Mouse (Mus musculus) MEL (cell line): ENCODE data around the gene Ppm1f. TPM values are rescaled to one million over a fixed set of nuclear protein-coding genes. Genes with fewer than 3 reads are reported as not detected.
"Not testable (repeated sequence)": the region's sequence is repeated elsewhere in the genome, so short reads cannot be mapped to it uniquely, and the experiment has no call there.

ENCODE experiments used
- DNase-seq: peaks from one replicate; pipeline ENCODE4 v3.0.0; 2011; ENCODE audit warnings: low read depth, low spot score
- H3K27ac ChIP-seq: 2 replicates; pipeline ENCODE4 v1.5.1; 2012; ENCODE audit warnings: low read depth, mild to moderate bottlenecking, control low read depth, low read length, moderate library complexity; ENCODE audit not compliant: control insufficient read depth
- H3K27me3 ChIP-seq, 2 experiments: fragments of 150-350 bp in 1 of 2; sonication (generic) in 1 of 2; 2 replicates each; pipeline ENCODE4 v1.6.1; 2012; ENCODE audit warnings: low read length in 2 of 2, mild to moderate bottlenecking in 2 of 2, improper control_type of control experiment in 1 of 2, moderate library complexity in 1 of 2; ENCODE audit not compliant: insufficient read depth in 2 of 2, control insufficient read depth in 1 of 2
- H3K36me3 ChIP-seq, 2 experiments: 2 replicates each; pipeline ENCODE4 v1.6.1; 2012 to 2014; ENCODE audit warnings: low read length in 2 of 2, improper control_type of control experiment in 1 of 2, inconsistent platforms in 1 of 2, mild to moderate bottlenecking in 1 of 2; ENCODE audit not compliant: insufficient read depth in 2 of 2, control insufficient read depth in 1 of 2
- H3K4me1 ChIP-seq, 2 experiments: fragments of 150-350 bp in 1 of 2; sonication (generic) in 1 of 2; 2 replicates each; pipeline ENCODE4 v1.6.1; 2012; ENCODE audit warnings: low read length in 2 of 2, improper control_type of control experiment in 1 of 2, mild to moderate bottlenecking in 1 of 2; ENCODE audit not compliant: insufficient read depth in 2 of 2, control insufficient read depth in 1 of 2
- H3K4me3 ChIP-seq, 2 experiments: fragments of 150-350 bp in 1 of 2; sonication (generic) in 1 of 2; 2 replicates each; pipeline ENCODE4 v1.5.1; 2012; ENCODE audit warnings: low read depth in 2 of 2, low read length in 2 of 2, mild to moderate bottlenecking in 2 of 2, moderate library complexity in 2 of 2, control low read depth in 1 of 2, improper control_type of control experiment in 1 of 2; ENCODE audit not compliant: control insufficient read depth in 1 of 2, insufficient read depth in 1 of 2
- H3K79me2 ChIP-seq: 2 replicates; pipeline ENCODE4 v1.6.1; 2012; ENCODE audit warnings: mild to moderate bottlenecking, low read length, moderate library complexity; ENCODE audit not compliant: control insufficient read depth, poor library complexity, insufficient read depth
- H3K9ac ChIP-seq: 2 replicates; pipeline ENCODE4 v1.6.1; 2012; ENCODE audit warnings: low read depth, mild to moderate bottlenecking, control low read depth, low read length, moderate library complexity; ENCODE audit not compliant: control insufficient read depth, poor library complexity, severe bottlenecking
- H3K9me3 ChIP-seq: fragments of 150-350 bp; sonication (generic); replicated peaks from 2 replicates; pipeline ENCODE4 v1.6.1; 2012; ENCODE audit warnings: mild to moderate bottlenecking, low read length, improper control_type of control experiment, moderate library complexity; ENCODE audit not compliant: insufficient read depth
- CHD1 ChIP-seq: IDR thresholded peaks from 2 replicates; pipeline ENCODE4 v1.6.1; 2012; ENCODE audit warnings: low read depth, mild to moderate bottlenecking, inconsistent platforms, low read length, improper control_type of control experiment
- CTCF ChIP-seq, 3 experiments: IDR thresholded peaks in 2 of 3; conservative IDR thresholded peaks in 1 of 3; 2 replicates each; pipeline ENCODE4 v1.5.1; 2011 to 2012; ENCODE audit warnings: low read length in 3 of 3, low read depth in 2 of 3, mild to moderate bottlenecking in 2 of 3, improper control_type of control experiment in 1 of 3, inconsistent platforms in 1 of 3, mixed read lengths in 1 of 3, moderate library complexity in 1 of 3; ENCODE audit not compliant: control insufficient read depth in 1 of 3, insufficient read depth in 1 of 3, poor library complexity in 1 of 3, severe bottlenecking in 1 of 3
- ETS1 ChIP-seq: IDR thresholded peaks from 2 replicates; pipeline ENCODE4 v1.6.1; 2012; ENCODE audit warnings: low read depth, mild to moderate bottlenecking, inconsistent platforms, low read length, improper control_type of control experiment, moderate library complexity
- GABPA ChIP-seq: IDR thresholded peaks from 2 replicates; pipeline ENCODE4 v1.6.1; 2012; ENCODE audit warnings: low read depth, mild to moderate bottlenecking, inconsistent platforms, low read length, improper control_type of control experiment, moderate library complexity
- JUND ChIP-seq: IDR thresholded peaks from 2 replicates; pipeline ENCODE4 v1.6.1; 2011; ENCODE audit warnings: low read depth, mild to moderate bottlenecking, improper control_type of control experiment, low read length
- KAT2A ChIP-seq: conservative IDR thresholded peaks from 2 replicates; pipeline ENCODE4 v1.6.1; 2012; ENCODE audit warnings: low read depth, low read length, improper control_type of control experiment, inconsistent platforms
- MAFK ChIP-seq: IDR thresholded peaks from 2 replicates; pipeline ENCODE4 v1.6.1; 2011; ENCODE audit warnings: low read depth, mild to moderate bottlenecking, low read length, improper control_type of control experiment, borderline replicate concordance
- MAZ ChIP-seq: IDR thresholded peaks from 2 replicates; pipeline ENCODE4 v1.6.1; 2012; ENCODE audit warnings: low read depth, mild to moderate bottlenecking, inconsistent platforms, low read length, improper control_type of control experiment
- MEF2A ChIP-seq: IDR thresholded peaks from 2 replicates; pipeline ENCODE4 v1.6.1; 2014; ENCODE audit warnings: low read depth, mild to moderate bottlenecking, inconsistent platforms, low read length, improper control_type of control experiment; ENCODE audit not compliant: poor library complexity, insufficient replicate concordance, severe bottlenecking; ENCODE audit errors: extremely low read depth
- MYC ChIP-seq: IDR thresholded peaks from 2 replicates; pipeline ENCODE4 v1.6.1; 2011; ENCODE audit warnings: low read depth, mild to moderate bottlenecking, low read length, improper control_type of control experiment, moderate library complexity
- NELFE ChIP-seq: IDR thresholded peaks from 2 replicates; pipeline ENCODE4 v1.6.1; 2011; ENCODE audit warnings: low read depth, low read length, improper control_type of control experiment
- POLR2AphosphoS2 ChIP-seq: IDR thresholded peaks from 2 replicates; pipeline ENCODE4 v1.6.1; 2011; ENCODE audit warnings: low read length, improper control_type of control experiment
- POLR2AphosphoS5 ChIP-seq: IDR thresholded peaks from 2 replicates; pipeline ENCODE4 v1.6.1; 2012; ENCODE audit warnings: low read depth, borderline replicate concordance, mild to moderate bottlenecking, inconsistent platforms, low read length, moderate library complexity, mixed read lengths
- RCOR1 ChIP-seq: IDR thresholded peaks from 2 replicates; pipeline ENCODE4 v1.6.1; 2012; ENCODE audit warnings: low read depth, mild to moderate bottlenecking, inconsistent platforms, low read length, improper control_type of control experiment
- TAL1 ChIP-seq: IDR thresholded peaks from 2 replicates; pipeline ENCODE4 v1.6.1; 2012; ENCODE audit warnings: mild to moderate bottlenecking, inconsistent platforms, low read length, moderate library complexity, mixed read lengths
- UBTF ChIP-seq: IDR thresholded peaks from 2 replicates; pipeline ENCODE4 v1.6.1; 2012; ENCODE audit warnings: low read depth, mild to moderate bottlenecking, inconsistent platforms, low read length, improper control_type of control experiment, moderate library complexity, borderline replicate concordance; ENCODE audit not compliant: insufficient read depth
- USF1 ChIP-seq: IDR thresholded peaks from 2 replicates; pipeline ENCODE4 v1.6.1; 2014; ENCODE audit warnings: low read depth, mild to moderate bottlenecking, inconsistent platforms, low read length, improper control_type of control experiment, moderate library complexity
- USF2 ChIP-seq, 2 experiments: IDR thresholded peaks; 2 replicates each; pipeline ENCODE4 v1.6.1; 2011 to 2012; ENCODE audit warnings: improper control_type of control experiment in 2 of 2, low read length in 2 of 2, borderline replicate concordance in 1 of 2, inconsistent platforms in 1 of 2, low read depth in 1 of 2, mild to moderate bottlenecking in 1 of 2; ENCODE audit not compliant: insufficient read depth in 1 of 2
- ZKSCAN1 ChIP-seq: IDR thresholded peaks from 2 replicates; pipeline ENCODE4 v1.6.1; 2012; ENCODE audit warnings: low read depth, mild to moderate bottlenecking, inconsistent platforms, low read length, improper control_type of control experiment, moderate library complexity
- ZNF384 ChIP-seq: IDR thresholded peaks from 2 replicates; pipeline ENCODE4 v1.6.1; 2012; ENCODE audit warnings: low read depth, mild to moderate bottlenecking, inconsistent platforms, low read length, improper control_type of control experiment
- polyA plus RNA-seq, 2 experiments: library from polyadenylated mRNA; stranded (reverse) in 1 of 2; unstranded in 1 of 2; fragments of >175 nt in 1 of 2; fragments of >200 nt in 1 of 2; gene quantifications; 2 replicates each; pipeline versions ENCODE4 v1.2.1 to v1.2.4; 2012; ENCODE audit warnings: low replicate concordance in 2 of 2, low read depth in 1 of 2; ENCODE audit not compliant: insufficient read length in 2 of 2, insufficient read depth in 1 of 2, missing spikeins in 1 of 2
- total RNA-seq: library from RNA; depleted of rRNA; stranded (reverse); fragments of 300-350 nt; gene quantifications from 2 replicates; pipeline ENCODE4 v1.2.3, GENCODE M21; 2012

Gene Ppm1f
- total and polyA plus RNA-seq, 3 experiments: 28.3 to 30.6 TPM; not detected in 1

DNA sequence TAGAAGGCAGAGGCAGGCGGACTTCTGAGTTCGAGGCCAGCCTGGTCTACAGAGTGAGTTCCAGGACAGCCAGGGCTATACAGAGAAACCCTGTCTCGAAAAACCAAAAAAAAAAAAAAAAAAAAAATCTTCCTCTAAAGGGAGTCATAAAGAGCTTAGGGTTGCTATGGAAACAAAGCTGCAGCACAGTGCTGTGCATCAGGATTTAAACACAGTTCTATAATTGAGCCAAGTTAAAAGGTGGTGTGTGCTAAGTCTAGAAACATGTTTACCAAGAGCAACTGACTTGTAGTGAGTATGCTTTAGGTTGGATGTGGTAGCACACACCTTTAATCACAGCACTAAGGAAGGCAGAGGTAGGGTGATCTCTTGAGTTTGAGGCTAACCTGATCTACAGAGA, 32.6 kb downstream of the Ppm1f start:
- not testable (repeated sequence) for H3K79me2 ChIP-seq, H3K4me3 ChIP-seq, H3K36me3 ChIP-seq, DNase-seq, H3K9me3 ChIP-seq, H3K4me1 ChIP-seq, H3K9ac ChIP-seq, H3K27ac ChIP-seq, H3K27me3 ChIP-seq
- TF ChIP-seq ZNF384: 0 out of 2 replicates have a peak, but pooled peaks have one; percentile 11

GRCm38 (mm10) chr16:16930326-16930725, 34.1 kb downstream of the Ppm1f start:
- Histone ChIP-seq H3K9ac (no peak overlapping the region), H3K4me3 (no peak overlapping the region), H3K9me3 (no peaks in the 10 kb centered on the region), H3K36me3 (no peaks in the 10 kb centered on the region), H3K27me3 (no peaks in the 10 kb centered on the region), H3K79me2 (no peaks in the 10 kb centered on the region), H3K27ac (no peak overlapping the region), H3K4me1 (no peaks in the 10 kb centered on the region)
- no peak for DNase-seq
- TF ChIP-seq TAL1 (no peak), KAT2A (no peak), RCOR1 (no peak), JUND (no peak), POLR2AphosphoS5 (no peak), POLR2AphosphoS2 (no peak), GABPA (no peak), MAZ (no peak), MYC (no peak), CHD1 (no peak), USF2 (IDR thresholded peaks at IDR 0.05; ENCODE audit: borderline replicate concordance in 1 of 2, insufficient read depth in 1 of 2, low read depth in 1 of 2, low read length in 2 of 2) (no peak), NELFE (no peak), CTCF (IDR thresholded peaks at IDR 0.05 in 2 of 3, conservative IDR thresholded peaks at IDR 0.05 in 1 of 3; ENCODE audit: control insufficient read depth in 1 of 3, insufficient read depth in 1 of 3, low read depth in 2 of 3, low read length in 3 of 3, poor library complexity in 1 of 3, severe bottlenecking in 1 of 3) (no peak), USF1 (no peak), ETS1 (no peak), ZKSCAN1 (no peak), MAFK (no peak), UBTF (no peak), MEF2A (no peak)
